Mouse (Mus musculus) mature B cell (primary cell): Measurements from ENCODE around the gene Sbf1.

Experiments
- in situ Hi-C: fragments of 300-500 bp; cut with MboI; formaldehyde crosslinking; loops from 2 replicates; pipeline ENCODE4 v1.14.3; 2019

The Sbf1 gene

DNA sequence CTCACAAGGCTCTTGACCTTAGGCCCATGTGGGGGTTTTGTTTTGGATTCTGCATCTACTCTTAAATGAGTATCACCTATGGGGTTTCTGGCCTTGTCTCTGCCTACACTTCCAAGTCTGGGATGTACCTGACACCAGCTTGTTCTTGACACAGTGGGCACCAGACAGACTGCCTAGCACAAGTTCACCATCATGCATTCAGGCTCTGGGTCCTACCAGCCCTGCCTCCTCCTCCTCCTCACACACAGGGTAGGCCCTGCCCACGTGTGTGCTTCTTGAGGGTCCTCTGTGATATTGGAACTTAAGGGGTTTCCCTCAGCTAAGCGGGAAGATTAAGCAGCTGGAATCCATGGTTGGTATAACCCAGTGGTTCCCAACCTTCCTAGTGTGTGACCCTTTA lies 31.0 kb downstream of the Sbf1 start:
- in situ Hi-C loops = no loop called here

DNA sequence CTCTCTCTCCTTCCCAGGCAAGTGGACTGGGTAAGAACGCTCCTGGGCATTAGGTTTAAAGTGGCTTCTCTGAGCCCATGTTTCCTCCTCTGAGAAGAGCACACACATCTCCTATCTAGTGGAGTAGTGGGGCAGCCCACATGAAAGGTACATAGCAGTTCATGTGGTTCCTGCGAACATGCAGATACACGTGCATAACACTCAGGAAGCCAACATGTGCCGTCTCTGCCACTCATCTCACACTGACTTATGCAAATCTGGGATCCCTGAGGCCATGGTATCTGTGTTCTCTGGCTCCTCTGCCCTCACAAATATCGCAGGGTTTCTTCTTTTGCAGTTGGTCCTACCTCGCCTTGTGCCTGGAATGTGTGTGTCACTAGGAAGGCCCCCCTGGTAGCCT lies 32.6 kb downstream of the Sbf1 start:
- in situ Hi-C loops = no loop called here

DNA sequence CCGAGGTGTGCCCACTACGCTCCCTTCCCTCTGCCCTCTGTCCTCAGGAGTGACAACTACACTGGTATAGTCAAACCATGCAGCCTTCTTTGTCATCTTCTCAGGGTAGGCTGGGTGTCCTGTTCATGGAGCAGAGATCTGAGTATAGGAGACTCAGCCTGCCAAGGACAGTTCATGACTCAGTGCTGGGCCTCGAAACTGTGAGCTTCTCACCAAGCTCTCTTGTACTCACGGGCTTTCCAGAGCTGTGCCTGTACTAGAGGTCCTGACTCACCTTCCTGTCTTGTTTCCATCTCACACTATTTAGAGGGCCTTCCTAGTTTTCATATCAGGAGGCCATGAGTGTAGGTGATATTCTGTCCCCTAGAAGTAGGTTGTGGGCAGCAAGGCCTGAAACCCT lies 37.7 kb downstream of the Sbf1 start:
- in situ Hi-C loops = no loop called here

DNA sequence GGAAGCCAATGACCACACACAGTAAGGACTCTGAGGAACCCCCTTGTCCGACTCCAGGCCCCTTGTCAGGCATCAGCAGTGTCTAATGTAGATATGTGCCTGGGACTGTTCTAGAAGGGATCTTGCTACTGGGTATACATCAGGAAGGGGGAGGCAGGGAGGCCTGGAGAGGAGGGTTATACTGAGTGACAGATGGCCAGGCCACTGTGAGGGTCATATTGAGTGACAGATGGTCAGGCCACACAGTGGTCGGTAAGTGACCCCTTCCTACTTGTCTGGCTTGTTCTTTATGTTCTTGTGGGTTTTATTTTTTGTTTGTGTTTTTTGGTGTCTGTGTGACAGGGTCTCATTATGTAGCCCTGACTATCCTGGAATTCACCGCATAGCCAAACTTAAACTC lies 39.6 kb downstream of the Sbf1 start:
- in situ Hi-C loops = no loop called here

DNA sequence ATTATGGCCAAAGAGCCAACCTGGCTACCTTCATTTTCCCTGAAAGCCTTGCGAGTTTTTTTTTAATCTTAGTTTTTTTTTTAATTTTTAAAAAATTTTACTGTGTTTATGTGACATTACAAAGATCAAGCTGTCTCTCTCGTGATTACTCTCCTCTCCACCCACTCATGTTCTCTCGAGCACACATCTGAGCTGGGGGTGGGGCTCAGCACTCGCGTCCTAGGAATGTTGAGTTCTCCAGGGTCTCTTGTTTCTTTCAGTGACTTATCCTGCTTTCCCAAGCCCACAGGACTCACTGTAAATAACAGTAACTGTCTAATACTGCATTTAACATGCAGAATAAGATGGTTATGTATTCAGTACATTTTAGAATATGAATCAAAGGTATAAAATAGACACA lies 50.6 kb downstream of the Sbf1 start:
- in situ Hi-C loops = no loop called here

DNA sequence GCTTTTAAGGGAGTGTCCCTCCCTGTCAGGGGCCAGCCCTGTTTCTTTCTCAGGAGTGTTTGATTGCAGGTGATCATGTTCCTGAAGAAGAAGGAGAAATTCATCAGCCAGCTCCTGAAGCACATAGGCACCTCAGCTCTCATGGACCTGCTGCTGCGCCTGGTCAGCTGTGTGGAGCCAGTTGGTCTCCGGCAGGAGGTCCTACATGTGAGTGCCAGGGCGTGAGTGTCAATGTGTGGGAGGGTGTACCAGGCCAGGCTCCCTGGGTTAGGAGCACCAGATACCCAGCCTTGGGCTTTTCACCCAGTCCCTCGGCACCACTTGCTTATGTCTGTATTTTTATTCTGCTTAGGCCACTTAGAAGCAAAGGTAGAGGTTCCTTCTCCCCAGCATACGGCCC lies 56.1 kb downstream of the Sbf1 start:
- in situ Hi-C loops = no loop called here

DNA sequence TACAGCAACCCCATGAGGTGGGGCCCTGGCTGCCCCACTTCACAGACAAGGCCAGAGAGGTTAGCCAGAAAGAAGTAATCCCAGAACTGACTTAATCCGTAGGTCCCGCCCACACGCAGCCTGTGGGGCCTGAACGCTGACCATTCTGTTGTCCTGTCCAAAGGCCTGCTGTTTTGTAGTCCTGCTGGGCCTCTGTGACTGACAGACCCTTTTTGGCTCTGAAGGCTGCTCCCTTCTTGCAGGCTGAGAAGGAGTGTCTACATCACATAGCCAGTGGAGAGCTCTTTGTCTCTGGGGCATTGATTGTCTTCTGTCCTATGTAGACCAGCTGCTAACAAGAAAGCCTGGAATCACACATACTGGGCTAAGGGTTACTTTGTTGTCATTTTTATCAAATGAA lies 59.8 kb downstream of the Sbf1 start:
- in situ Hi-C loops = no loop called here

DNA sequence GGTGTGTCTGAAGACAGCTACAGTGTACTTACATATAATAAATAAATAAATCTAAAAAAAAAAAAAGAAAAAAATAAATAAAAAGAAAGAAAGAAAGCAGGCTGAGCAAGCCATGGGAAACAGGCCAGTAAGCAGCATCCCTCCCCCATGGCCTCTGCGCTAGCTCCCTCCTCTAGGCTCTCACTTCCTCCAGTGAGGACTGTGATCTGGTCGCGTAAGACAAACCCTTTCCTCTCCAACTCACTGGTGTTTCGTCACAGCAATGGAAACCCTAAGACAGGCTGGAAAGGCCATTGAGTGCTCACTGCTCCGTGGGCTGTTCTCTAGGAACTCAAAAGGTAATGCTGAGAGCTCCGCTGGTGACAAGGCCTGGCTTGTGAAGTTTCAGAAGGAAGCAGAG lies 66.0 kb downstream of the Sbf1 start:
- in situ Hi-C loops = no loop called here

DNA sequence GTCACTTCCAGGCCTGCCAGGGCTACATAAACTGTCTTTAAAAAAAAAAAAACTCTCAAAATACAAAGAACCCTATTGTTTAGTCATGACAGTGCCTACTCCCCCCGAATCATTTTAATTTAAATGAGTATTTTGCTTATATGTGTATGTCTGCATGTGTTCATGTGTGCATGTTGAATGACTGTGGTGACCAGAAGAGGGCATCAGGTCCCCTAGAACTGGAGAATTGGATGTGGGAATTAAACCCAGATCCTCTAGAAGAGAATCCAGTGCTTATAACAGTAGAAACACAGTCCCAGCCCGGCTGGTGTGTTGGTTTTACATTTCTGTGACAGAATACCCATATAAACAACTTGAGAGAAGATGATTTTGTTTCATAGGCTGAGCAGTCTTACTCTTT lies 74.1 kb downstream of the Sbf1 start:
- in situ Hi-C loops = no loop called here

DNA sequence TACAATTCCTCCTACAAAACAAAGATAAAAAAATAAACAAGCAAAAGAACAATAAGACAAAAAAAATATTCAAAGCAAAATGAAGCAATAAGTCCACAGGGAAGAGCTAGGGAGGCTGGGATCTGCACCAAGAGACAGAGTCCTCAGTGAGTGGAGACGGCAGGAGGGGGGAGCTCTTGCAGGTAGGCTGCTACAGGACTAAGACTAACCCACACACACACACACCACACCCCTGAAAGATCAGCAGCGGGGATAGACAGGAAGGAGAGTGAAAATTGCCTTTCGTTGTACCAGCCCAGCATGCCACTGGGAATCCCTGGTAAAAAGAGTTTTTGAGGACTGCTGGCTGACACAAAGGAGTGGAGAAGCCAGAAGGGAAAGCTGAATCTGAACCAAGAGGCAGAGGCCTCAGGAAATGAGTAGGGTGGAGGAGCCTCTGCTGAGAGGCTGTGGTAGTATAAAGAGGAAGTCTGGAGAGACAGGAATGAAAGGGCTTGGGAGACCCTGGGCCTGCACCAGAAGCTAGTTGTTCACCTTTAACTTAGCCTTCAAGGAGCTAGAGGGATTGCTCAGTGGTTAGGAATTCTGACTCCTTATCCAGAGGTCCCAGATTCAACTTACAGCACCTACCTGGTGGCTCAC lies 75.2 kb downstream of the Sbf1 start:
- in situ Hi-C loops = no loop called here
